Mouse (Mus musculus) intestine, postnatal 0 days (tissue): ENCODE data around the gene Msmb. TPM values are rescaled to one million over a fixed set of nuclear protein-coding genes. Genes with fewer than 3 reads are reported as not detected.
"Not testable (repeated sequence)": the region's sequence is repeated elsewhere in the genome, so short reads cannot be mapped to it uniquely, and the experiment has no call there.

Experiments used
- ATAC-seq: fragments of 200-750 bp; cut with Nextera tagmentation; 2 replicates; pipeline ENCODE4 v1.8.0; 2017; ENCODE audit warnings: mild to moderate bottlenecking, moderate TSS enrichment, moderate library complexity
- H3K27ac ChIP-seq: fragments of 300-500 bp; sonication (generic); 2 replicates; pipeline ENCODE4 v1.5.1; 2014; ENCODE audit warnings: mild to moderate bottlenecking, low read depth, low read length, moderate library complexity
- H3K27me3 ChIP-seq: fragments of 300-500 bp; sonication (generic); replicated peaks from 2 replicates; pipeline ENCODE4 v1.6.1; 2014; ENCODE audit warnings: low read length, mixed read lengths; ENCODE audit not compliant: control insufficient read depth, insufficient read depth
- H3K36me3 ChIP-seq: fragments of 300-500 bp; sonication (generic); 2 replicates; pipeline ENCODE4 v1.6.1; 2014; ENCODE audit warnings: mild to moderate bottlenecking, moderate library complexity; ENCODE audit not compliant: control insufficient read depth, insufficient read depth
- H3K4me1 ChIP-seq: fragments of 300-500 bp; sonication (generic); replicated peaks from 2 replicates; pipeline ENCODE4 v1.6.1; 2014; ENCODE audit warnings: antibody characterized with exemption, low read length, mixed read lengths; ENCODE audit not compliant: control insufficient read depth, insufficient read depth
- H3K4me2 ChIP-seq: fragments of 300-500 bp; sonication (generic); replicated peaks from 2 replicates; pipeline ENCODE4 v1.6.1; 2014; ENCODE audit warnings: low read depth, mild to moderate bottlenecking, moderate library complexity
- H3K4me3 ChIP-seq: fragments of 300-500 bp; sonication (generic); 2 replicates; pipeline ENCODE4 v1.5.1; 2014; ENCODE audit warnings: low read depth, low read length
- H3K9ac ChIP-seq: fragments of 300-500 bp; sonication (generic); 2 replicates; pipeline ENCODE4 v1.6.1; 2014; ENCODE audit warnings: mild to moderate bottlenecking, low read depth, low read length
- H3K9me3 ChIP-seq: fragments of 300-500 bp; sonication (generic); 2 replicates; pipeline ENCODE4 v1.6.1; 2016; ENCODE audit warnings: mixed run types; ENCODE audit not compliant: control insufficient read depth
- CTCF ChIP-seq: sonication (generic); IDR thresholded peaks from 2 replicates; pipeline ENCODE4 v1.5.1; 2016; ENCODE audit warnings: low read depth, mild to moderate bottlenecking, control low read depth, antibody characterized with exemption, moderate library complexity
- WGBS: fragments of 180-500 bp; shearing (Covaris S2); extraction: QIAGEN DNeasy Blood & Tissue Kit; methylation state at CpG from one replicate; pipeline ENCODE4 v1.1.7; 2014; 5-methylcytosine and 5-hydroxymethylcytosine counted together
- polyA plus RNA-seq: library from polyadenylated mRNA; unstranded; fragments of >200 nt; fragmentation: Nextera tagmentation; extraction: Ambion mirVana; gene quantifications from 2 replicates; pipeline ENCODE4 v1.2.1, GENCODE M21; 2015

The Msmb gene
- polyA plus RNA-seq, 1 experiment from 2014 or later: not detected

GRCm38 (mm10) chr14:32193557-32193956 is 51.7 kb downstream of the Msmb start:
- not testable (repeated sequence) for H3K27ac ChIP-seq, H3K27me3 ChIP-seq, ATAC-seq, H3K9me3 ChIP-seq, H3K4me2 ChIP-seq, H3K4me3 ChIP-seq, H3K4me1 ChIP-seq, H3K9ac ChIP-seq
- WGBS: 81% methylated on average over 5 of the region's 5 CpGs
- peaks cover 28% of the 10 kb centered on the region for H3K36me3 ChIP-seq
- peak; percentile 47 for TF ChIP-seq CTCF

- ATAC-seq: peak; percentile 39; the same call in 1 of the 2 replicates
- under 1% methylated on average over 26 of the region's 26 CpGs for WGBS
Measured at GRCm38 (mm10) chr14:32201354-32201753, 59.5 kb downstream of the Msmb start.

GRCm38 (mm10) chr14:32201791-32202451 is 60.1 kb downstream of the Msmb start, which contains the start of the genes Timm23 and Parg:
Gene Timm23 (minus strand): TSS chr14:32201898.
Gene Parg (plus strand): TSS chr14:32201949.
- TF ChIP-seq CTCF: no peak
- Histone ChIP-seq H3K36me3 (peaks cover 15% of the 10 kb centered on the region), H3K9me3 (no peaks in the 10 kb centered on the region), H3K9ac (peak within 1 kb of the TSS; percentile 97), H3K4me3 (peak within 1 kb of the TSS; percentile 98), H3K27ac (peak within 1 kb of the TSS; percentile 88), H3K27me3 (no peaks in the 10 kb centered on the region), H3K4me1 (peaks cover 3% of the 10 kb centered on the region; the same call in 1 of the 2 replicates), H3K4me2 (peak within 1 kb of the TSS; percentile 82)
- WGBS: under 1% methylated on average over 69 of the region's 77 CpGs
- ATAC-seq: peak; percentile 94

More at GRCm38 (mm10) chr14:32201354-32201753, 59.5 kb downstream of the Msmb start:
- TF ChIP-seq CTCF: no peak
- Histone ChIP-seq H3K9ac (peak overlapping the region; percentile 97), H3K9me3 (no peaks in the 10 kb centered on the region), H3K4me3 (peak overlapping the region; percentile 98), H3K4me1 (peaks cover 3% of the 10 kb centered on the region; the same call in 1 of the 2 replicates), H3K27me3 (no peaks in the 10 kb centered on the region), H3K4me2 (peak overlapping the region; percentile 82), H3K36me3 (peaks cover 16% of the 10 kb centered on the region), H3K27ac (peak overlapping the region; percentile 46)

Other genes starting within 250 kb of the Msmb start
- 0.35 and 0.42 TPM in 2 replicates for gene Galnt15, start 113.0 kb upstream of the Msmb start, polyA plus RNA-seq
- 19.3 and 22.4 TPM in 2 replicates for gene Oxnad1, start 56.6 kb upstream of the Msmb start, polyA plus RNA-seq
- 103 and 111 TPM in 2 replicates for gene Dph3, start 56.3 kb upstream of the Msmb start, polyA plus RNA-seq
- gene Ncoa4, start 17.8 kb downstream of the Msmb start, polyA plus RNA-seq: 239 and 254 TPM in 2 replicates
- 196 and 209 TPM in 2 replicates for gene Timm23, start 59.9 kb downstream of the Msmb start, polyA plus RNA-seq
- 15.7 and 19.7 TPM in 2 replicates for gene Parg, start 59.9 kb downstream of the Msmb start, polyA plus RNA-seq
- gene Ogdhl, start 180.0 kb downstream of the Msmb start, polyA plus RNA-seq: 11.1 and 13.3 TPM in 2 replicates
- gene 1700024G13Rik, start 246.4 kb downstream of the Msmb start, polyA plus RNA-seq: 0.14 TPM in 1 of 2 replicates, not detected in the other